Mouse (Mus musculus): Measurements from ENCODE around the gene Degs2. TPM values are rescaled to one million over a fixed set of nuclear protein-coding genes. Genes with fewer than 3 reads are reported as not detected.

Degs2 gene
- polyA plus RNA-seq, 1 experiment from 2014 or later: 0.15 TPM

- 69% methylated on average over 11 of the region's 11 CpGs for WGBS (ENCODE audit: insufficient replicate concordance)
- peaks cover 41% of the 10 kb centered on the region for H3K27me3 ChIP-seq (replicated peaks)
- H3K9ac ChIP-seq: no peak overlapping the region
- no peaks in the 10 kb centered on the region for H3K36me3 ChIP-seq
- H3K27ac ChIP-seq: no peak overlapping the region
- no peak overlapping the region for H3K4me2 ChIP-seq
- no peak overlapping the region for H3K4me3 ChIP-seq
- no peaks in the 10 kb centered on the region for H3K9me3 ChIP-seq (replicated peaks)
- H3K4me1 ChIP-seq: peaks cover 8% of the 10 kb centered on the region; the same call in 1 of the 2 replicates
- no peak for ATAC-seq
Measured at GRCm38 (mm10) chr12:108698697-108699471, 3.2 kb downstream of the Degs2 start.

GRCm38 (mm10) chr12:108694223-108694622 lies 7.9 kb downstream of the Degs2 start:
- H3K9ac ChIP-seq: no peak overlapping the region
- H3K9me3 ChIP-seq (replicated peaks): no peaks in the 10 kb centered on the region
- H3K4me1 ChIP-seq: no peaks in the 10 kb centered on the region
- no peak for ATAC-seq
- H3K27ac ChIP-seq: no peak overlapping the region
- no peak overlapping the region for H3K4me3 ChIP-seq
- no peaks in the 10 kb centered on the region for H3K36me3 ChIP-seq
- no peak overlapping the region for H3K4me2 ChIP-seq
- WGBS (ENCODE audit: insufficient replicate concordance): 60% methylated on average over 1 of the region's 1 CpGs
- H3K27me3 ChIP-seq (replicated peaks): no peaks in the 10 kb centered on the region; the same call in 1 of the 2 replicates

GRCm38 (mm10) chr12:108693592-108693991 lies 8.5 kb downstream of the Degs2 start:
- Histone ChIP-seq H3K4me2 (no peak overlapping the region), H3K9ac (no peak overlapping the region), H3K27ac (no peak overlapping the region), H3K4me1 (no peaks in the 10 kb centered on the region), H3K27me3 (replicated peaks) (no peaks in the 10 kb centered on the region; the same call in 1 of the 2 replicates), H3K9me3 (replicated peaks) (no peaks in the 10 kb centered on the region), H3K36me3 (no peaks in the 10 kb centered on the region), H3K4me3 (no peak overlapping the region)
- 47% methylated on average over 2 of the region's 2 CpGs for WGBS (ENCODE audit: insufficient replicate concordance)
- ATAC-seq: no peak

GRCm38 (mm10) chr12:108690529-108690928 lies 11.6 kb downstream of the Degs2 start:
- H3K9ac ChIP-seq: no peak overlapping the region
- no peaks in the 10 kb centered on the region for H3K4me1 ChIP-seq
- no peaks in the 10 kb centered on the region for H3K9me3 ChIP-seq (replicated peaks)
- no peak overlapping the region for H3K4me2 ChIP-seq
- no peak overlapping the region for H3K27ac ChIP-seq
- no peak for ATAC-seq
- WGBS (ENCODE audit: insufficient replicate concordance): 58% methylated on average over 9 of the region's 9 CpGs
- no peak overlapping the region for H3K4me3 ChIP-seq
- no peaks in the 10 kb centered on the region; the same call in 1 of the 2 replicates for H3K27me3 ChIP-seq (replicated peaks)
- H3K36me3 ChIP-seq: 0 out of 2 replicates have a peak, but pooled peaks cover 3% of the 10 kb centered on the region

- ATAC-seq: no peak
- H3K27ac ChIP-seq: no peak overlapping the region
- no peak overlapping the region for H3K4me3 ChIP-seq
- WGBS (ENCODE audit: insufficient replicate concordance): 63% methylated on average over 9 of the region's 9 CpGs
- no peaks in the 10 kb centered on the region for H3K9me3 ChIP-seq (replicated peaks)
- H3K4me2 ChIP-seq: no peak overlapping the region
- H3K27me3 ChIP-seq (replicated peaks): no peaks in the 10 kb centered on the region
- no peak overlapping the region for H3K9ac ChIP-seq
- peaks cover 7% of the 10 kb centered on the region; the same call in 1 of the 2 replicates for H3K36me3 ChIP-seq
- no peaks in the 10 kb centered on the region for H3K4me1 ChIP-seq
Measured at GRCm38 (mm10) chr12:108689167-108689566, 12.9 kb downstream of the Degs2 start.

GRCm38 (mm10) chr12:108686926-108687325 lies 15.2 kb downstream of the Degs2 start:
- Histone ChIP-seq H3K4me2 (no peak overlapping the region), H3K4me3 (no peak overlapping the region), H3K27me3 (replicated peaks) (no peaks in the 10 kb centered on the region), H3K27ac (no peak overlapping the region), H3K9me3 (replicated peaks) (no peaks in the 10 kb centered on the region), H3K4me1 (no peaks in the 10 kb centered on the region), H3K9ac (no peak overlapping the region), H3K36me3 (peaks cover 23% of the 10 kb centered on the region; the same call in 1 of the 2 replicates)
- WGBS (ENCODE audit: insufficient replicate concordance): 64% methylated on average over 6 of the region's 6 CpGs
- ATAC-seq: no peak

- peaks cover 27% of the 10 kb centered on the region for H3K36me3 ChIP-seq
- no peaks in the 10 kb centered on the region for H3K9me3 ChIP-seq (replicated peaks)
- no peak for ATAC-seq
- H3K27ac ChIP-seq: no peak overlapping the region
- no peak overlapping the region for H3K4me2 ChIP-seq
- WGBS (ENCODE audit: insufficient replicate concordance): 66% methylated on average over 6 of the region's 6 CpGs
- no peaks in the 10 kb centered on the region for H3K27me3 ChIP-seq (replicated peaks)
- no peak overlapping the region for H3K4me3 ChIP-seq
- H3K4me1 ChIP-seq: no peaks in the 10 kb centered on the region
- no peak overlapping the region for H3K9ac ChIP-seq
Measured at GRCm38 (mm10) chr12:108686463-108686862, 15.7 kb downstream of the Degs2 start.

GRCm38 (mm10) chr12:108682240-108683023 lies 19.7 kb downstream of the Degs2 start:
- Histone ChIP-seq H3K4me3 (no peak overlapping the region), H3K4me1 (no peaks in the 10 kb centered on the region), H3K27ac (no peak overlapping the region), H3K27me3 (replicated peaks) (no peaks in the 10 kb centered on the region), H3K9me3 (replicated peaks) (no peaks in the 10 kb centered on the region), H3K9ac (no peak overlapping the region), H3K36me3 (peaks cover 50% of the 10 kb centered on the region), H3K4me2 (no peak overlapping the region)
- no peak for ATAC-seq
- 73% methylated on average over 13 of the region's 13 CpGs for WGBS (ENCODE audit: insufficient replicate concordance)

- Histone ChIP-seq H3K9ac (no peak overlapping the region), H3K27me3 (replicated peaks) (no peaks in the 10 kb centered on the region), H3K4me1 (no peaks in the 10 kb centered on the region), H3K4me3 (no peak overlapping the region), H3K4me2 (no peak overlapping the region), H3K9me3 (replicated peaks) (no peaks in the 10 kb centered on the region), H3K36me3 (peaks cover 52% of the 10 kb centered on the region), H3K27ac (no peak overlapping the region)
- ATAC-seq: no peak
- WGBS (ENCODE audit: insufficient replicate concordance): 77% methylated on average over 8 of the region's 8 CpGs
Measured at GRCm38 (mm10) chr12:108680861-108681260, 21.3 kb downstream of the Degs2 start.

GRCm38 (mm10) chr12:108678366-108678765 lies 23.7 kb downstream of the Degs2 start:
- Histone ChIP-seq H3K27ac (no peak overlapping the region), H3K4me2 (no peak overlapping the region), H3K9ac (no peak overlapping the region), H3K36me3 (peaks cover 44% of the 10 kb centered on the region), H3K4me3 (no peak overlapping the region), H3K4me1 (no peaks in the 10 kb centered on the region), H3K27me3 (replicated peaks) (no peaks in the 10 kb centered on the region), H3K9me3 (replicated peaks) (no peaks in the 10 kb centered on the region)
- WGBS (ENCODE audit: insufficient replicate concordance): 73% methylated on average over 4 of the region's 4 CpGs
- no peak for ATAC-seq

- H3K9ac ChIP-seq: no peak overlapping the region
- WGBS (ENCODE audit: insufficient replicate concordance): 75% methylated on average over 5 of the region's 5 CpGs
- no peaks in the 10 kb centered on the region for H3K9me3 ChIP-seq (replicated peaks)
- no peaks in the 10 kb centered on the region for H3K4me1 ChIP-seq
- no peak overlapping the region for H3K4me3 ChIP-seq
- H3K27ac ChIP-seq: no peak overlapping the region
- no peaks in the 10 kb centered on the region for H3K27me3 ChIP-seq (replicated peaks)
- H3K4me2 ChIP-seq: no peak overlapping the region
- no peak for ATAC-seq
- H3K36me3 ChIP-seq: peaks cover 36% of the 10 kb centered on the region
Measured at GRCm38 (mm10) chr12:108677116-108677515, 25.0 kb downstream of the Degs2 start.
